Mouse (Mus musculus): Measurements from ENCODE around the gene Aldh1l1. TPM values are rescaled to one million over a fixed set of nuclear protein-coding genes. Genes with fewer than 3 reads are reported as not detected.

Gene Aldh1l1
- polyA plus RNA-seq, 1 experiment from 2014 or later = 2.1 TPM

Other genes starting within 250 kb of the Aldh1l1 start
- gene Vmn1r54, start 240.1 kb upstream of the Aldh1l1 start, polyA plus RNA-seq (2015; fragmentation: Nextera tagmentation; extraction: Ambion mirVana) = not detected in 2 replicates
- not detected in 2 replicates for gene BC048671, start 185.2 kb upstream of the Aldh1l1 start, polyA plus RNA-seq (2015; fragmentation: Nextera tagmentation; extraction: Ambion mirVana)
- gene Chst13, start 161.2 kb upstream of the Aldh1l1 start, polyA plus RNA-seq (2015; fragmentation: Nextera tagmentation; extraction: Ambion mirVana) = 0.11 TPM in 1 of 2 replicates, not detected in the other
- gene Uroc1, start 153.1 kb upstream of the Aldh1l1 start, polyA plus RNA-seq (2015; fragmentation: Nextera tagmentation; extraction: Ambion mirVana) = 0.25 TPM in 1 of 2 replicates, not detected in the other
- 7.5 and 7.6 TPM in 2 replicates for gene Zxdc, start 116.9 kb upstream of the Aldh1l1 start, polyA plus RNA-seq (2015; fragmentation: Nextera tagmentation; extraction: Ambion mirVana)
- gene Cfap100, start 57.6 kb upstream of the Aldh1l1 start, polyA plus RNA-seq (2015; fragmentation: Nextera tagmentation; extraction: Ambion mirVana) = 0.50 and 0.68 TPM in 2 replicates
- gene Klf15, start 23.9 kb upstream of the Aldh1l1 start, polyA plus RNA-seq (2015; fragmentation: Nextera tagmentation; extraction: Ambion mirVana) = 10.9 and 13.5 TPM in 2 replicates
- 5.2 and 6.3 TPM in 2 replicates for gene Slc41a3, start 118.3 kb downstream of the Aldh1l1 start, polyA plus RNA-seq (2015; fragmentation: Nextera tagmentation; extraction: Ambion mirVana)

Measured in lung, embryonic 15.5 days (tissue).